Mouse (Mus musculus) common myeloid progenitor, adult 5-6 weeks (primary cell): ENCODE data around the gene Ifnlr1. TPM values are rescaled to one million over a fixed set of nuclear protein-coding genes. Genes with fewer than 3 reads are reported as not detected.
"Not testable (repeated sequence)": the region's sequence is repeated elsewhere in the genome, so short reads cannot be mapped to it uniquely, and the experiment has no call there.

Experiments
- ATAC-seq: replicated peaks from 2 replicates; pipeline ENCODE4 v1.8.0; 2016; ENCODE audit warnings: low read depth, mild to moderate bottlenecking, moderate TSS enrichment, inconsistent platforms; ENCODE audit not compliant: poor library complexity, severe bottlenecking
- total RNA-seq: library from RNA; stranded (forward); fragments of 200-1000, 187-1606 nt; gene quantifications from 2 replicates; pipeline ENCODE4 v1.2.3, GENCODE M21; 2017

Ifnlr1 gene
- 0.29 TPM in 1 of 2 replicates, not detected in the other for total RNA-seq

DNA sequence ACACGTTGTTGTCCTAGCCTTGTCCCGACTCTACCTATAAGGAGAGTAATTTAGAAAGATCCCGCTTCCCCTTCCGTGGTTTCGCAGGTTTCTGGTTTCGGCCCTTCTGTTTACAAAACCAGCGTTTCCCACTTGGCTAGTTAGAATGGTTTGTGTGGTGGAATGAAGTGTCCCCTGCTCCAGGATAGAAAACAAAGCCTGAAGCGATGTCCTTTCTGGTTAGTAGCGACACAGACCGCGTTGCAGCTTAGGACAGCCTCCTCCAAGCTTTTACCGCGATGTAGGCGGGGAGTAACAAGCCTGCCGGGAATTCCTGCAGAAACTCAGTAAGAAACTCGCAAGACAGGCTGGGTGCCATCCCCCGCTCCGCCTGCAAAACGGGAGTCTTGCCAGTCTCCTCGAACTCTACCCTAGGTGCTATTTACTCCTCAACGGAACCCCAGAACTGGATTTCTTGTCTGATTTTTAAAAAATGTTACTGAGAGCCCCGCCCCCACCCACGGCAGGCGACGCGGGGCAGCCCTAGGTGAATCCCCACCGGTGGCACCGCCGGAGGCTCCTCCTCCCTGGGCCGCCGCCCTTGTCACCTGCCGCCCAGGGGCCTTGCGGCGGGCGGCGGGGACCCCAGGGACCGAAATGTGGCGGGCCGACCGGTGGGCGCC, at the start of gene Ifnlr1:
Gene Ifnlr1, plus strand, starts transcription at position 382 of the 662 bp plus-strand sequence.
- ATAC-seq = no peak

DNA sequence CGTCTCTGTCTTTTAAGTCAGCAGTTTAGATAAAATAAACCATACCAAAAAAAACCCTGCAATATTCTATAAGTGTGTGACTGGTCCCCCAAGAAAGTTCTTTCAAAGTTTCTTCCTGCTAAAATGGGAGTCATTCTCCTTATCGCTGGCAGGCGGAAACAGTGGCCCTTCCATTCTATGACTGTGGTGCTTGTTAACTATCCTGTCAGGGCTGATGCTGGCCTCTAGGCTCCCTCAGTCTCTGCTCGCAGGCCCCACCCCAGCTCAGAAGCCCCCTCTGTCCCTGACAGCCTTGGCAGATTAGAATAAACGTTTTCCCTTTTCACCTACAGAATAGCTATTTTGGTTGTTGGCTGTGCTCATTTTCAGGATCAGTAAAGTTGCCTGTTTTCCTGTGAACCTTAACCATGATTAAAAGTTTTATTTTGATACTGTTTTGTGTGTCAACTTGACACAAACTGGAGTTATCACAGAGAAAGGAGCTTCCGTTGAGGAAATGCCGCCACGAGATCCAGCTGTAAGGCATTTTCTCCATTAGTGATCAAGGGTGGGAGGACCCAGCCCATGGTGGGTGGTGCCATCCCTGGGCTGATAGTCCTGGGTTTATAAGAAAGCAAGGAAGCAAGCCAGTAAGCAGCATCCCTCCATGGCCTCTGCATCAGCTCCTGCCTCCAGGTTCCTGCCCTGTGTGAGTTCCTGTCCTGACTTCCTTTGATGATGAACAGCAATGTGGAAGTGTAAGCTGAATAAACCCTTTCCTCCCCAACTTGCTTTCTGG, 44.6 kb upstream of the Ifnlr1 start:
- not testable (repeated sequence) for ATAC-seq

DNA sequence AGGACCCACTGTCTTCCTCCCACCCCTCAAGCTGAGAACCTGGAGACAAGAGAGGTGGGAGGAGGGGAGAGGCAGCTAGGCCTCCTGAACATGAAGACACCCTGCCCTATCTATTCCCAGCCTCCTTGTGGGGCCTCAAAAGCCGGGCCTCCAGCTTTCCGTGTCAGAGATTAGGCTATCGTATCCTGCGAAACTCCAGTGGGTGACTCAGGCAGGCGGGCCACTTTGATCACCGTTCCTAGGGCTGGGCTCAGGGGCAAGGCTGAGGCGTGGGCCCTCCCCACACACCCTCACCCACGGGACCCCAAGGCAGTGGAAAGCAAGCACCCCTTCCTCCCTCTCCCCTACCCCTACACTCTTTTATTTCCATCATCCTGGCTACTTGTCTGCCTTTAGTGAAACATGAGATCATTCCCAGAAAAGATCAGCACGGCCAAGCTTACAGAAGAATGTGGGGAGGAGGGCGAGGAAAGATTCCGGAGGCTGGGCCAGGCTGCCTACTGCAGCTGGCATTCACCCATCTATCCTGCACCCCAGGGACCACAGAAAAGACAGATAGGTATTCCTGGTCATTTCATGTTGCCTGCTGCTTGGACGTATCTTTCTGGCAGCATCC, 41.0 kb upstream of the Ifnlr1 start:
- ATAC-seq = no peak

DNA sequence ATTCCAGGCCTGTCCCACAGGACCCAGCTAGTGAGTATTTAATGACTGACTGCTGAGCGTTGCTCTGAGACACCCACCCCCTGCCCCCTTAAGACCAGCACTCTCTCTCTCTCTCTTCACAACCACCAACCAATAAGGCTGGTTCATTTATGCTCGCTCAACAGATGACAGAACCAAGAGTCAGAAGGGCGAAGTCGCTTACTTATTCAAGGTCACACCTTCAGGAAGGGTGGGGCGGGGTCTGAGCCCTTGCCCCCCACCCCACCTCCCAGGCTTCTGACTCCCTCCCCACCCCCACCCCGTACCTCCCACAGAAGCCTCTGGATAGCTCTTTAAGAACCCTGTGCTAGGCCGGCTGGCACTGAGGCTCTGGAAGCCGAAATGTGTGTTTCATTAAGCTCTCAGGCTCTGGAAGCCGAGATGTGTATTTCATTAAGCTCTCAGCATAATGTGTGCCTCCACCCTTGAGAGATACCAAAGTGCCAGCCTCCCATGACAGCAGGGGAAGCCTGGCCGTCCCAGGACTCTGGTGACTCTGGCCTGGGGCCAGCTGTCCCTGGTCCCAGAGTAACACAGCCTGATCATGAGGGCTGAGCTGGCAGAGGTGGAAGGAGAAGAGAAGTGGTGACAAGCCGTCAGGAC, 33.0 kb upstream of the Ifnlr1 start:
- ATAC-seq = no peak

DNA sequence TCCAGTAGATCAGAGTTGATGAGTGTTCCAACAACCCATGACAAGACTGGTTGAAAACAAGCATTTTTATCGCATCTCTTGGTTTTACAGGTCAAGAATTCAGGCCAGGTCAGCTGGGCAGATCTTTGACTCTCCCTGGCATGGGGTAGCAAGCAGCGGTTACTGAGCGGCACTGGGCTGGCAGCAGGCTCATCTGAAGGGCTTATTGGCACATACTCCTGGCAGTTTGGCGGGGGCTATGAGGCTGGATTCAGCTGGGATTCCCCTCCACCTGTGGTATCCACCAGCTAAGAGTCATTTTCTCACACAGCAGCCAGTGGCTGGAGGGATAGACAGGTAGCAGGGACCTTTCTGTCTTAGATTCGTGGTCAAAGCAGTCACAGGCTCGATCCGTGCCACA, 32.1 kb upstream of the Ifnlr1 start:
- ATAC-seq = no peak

DNA sequence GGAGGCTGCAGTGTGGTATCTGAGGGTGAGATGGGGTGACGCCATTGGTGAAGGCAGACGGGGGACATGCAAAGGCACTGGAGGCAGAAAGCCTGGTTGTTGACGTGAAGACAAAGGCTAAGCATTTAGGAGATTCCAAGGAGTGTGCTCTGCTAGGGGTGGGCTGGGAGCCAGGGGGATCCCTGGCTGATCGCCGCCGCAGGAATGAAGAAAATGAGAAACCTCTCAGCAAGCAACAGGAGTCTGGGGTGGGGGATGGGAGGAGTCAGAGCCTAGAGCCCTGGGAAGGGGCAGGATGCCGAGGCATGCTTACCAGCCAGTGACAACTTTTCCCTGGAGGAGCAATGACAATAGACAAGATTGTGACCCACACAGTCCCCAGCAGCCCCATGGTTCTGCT, 30.6 kb upstream of the Ifnlr1 start:
- no peak for ATAC-seq

DNA sequence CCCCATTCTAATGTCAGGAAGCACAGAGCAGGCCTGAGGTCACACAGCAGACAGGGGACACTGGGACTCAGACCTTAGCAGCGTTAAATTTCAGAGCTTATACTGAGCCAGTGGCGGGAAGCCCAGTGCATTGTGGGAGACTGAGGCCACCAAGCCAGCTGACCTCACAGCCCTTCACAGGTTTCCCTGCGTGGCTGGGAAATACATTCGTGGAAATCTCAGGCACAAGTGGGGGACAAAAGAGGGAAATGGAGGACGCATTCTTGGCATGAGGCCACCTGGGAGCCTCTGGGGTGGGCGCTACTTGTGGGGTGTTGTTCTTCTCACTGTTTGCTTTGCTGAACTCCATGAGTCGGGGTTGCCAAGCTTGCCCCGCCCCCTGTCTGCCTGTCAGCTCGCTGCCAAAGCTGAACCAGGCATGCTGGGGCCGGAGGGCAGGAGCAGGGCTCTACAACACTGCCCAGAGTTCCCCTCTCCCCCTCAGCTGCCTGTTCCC, 29.9 kb upstream of the Ifnlr1 start:
- no peak; the same call in 1 of the 2 replicates for ATAC-seq

DNA sequence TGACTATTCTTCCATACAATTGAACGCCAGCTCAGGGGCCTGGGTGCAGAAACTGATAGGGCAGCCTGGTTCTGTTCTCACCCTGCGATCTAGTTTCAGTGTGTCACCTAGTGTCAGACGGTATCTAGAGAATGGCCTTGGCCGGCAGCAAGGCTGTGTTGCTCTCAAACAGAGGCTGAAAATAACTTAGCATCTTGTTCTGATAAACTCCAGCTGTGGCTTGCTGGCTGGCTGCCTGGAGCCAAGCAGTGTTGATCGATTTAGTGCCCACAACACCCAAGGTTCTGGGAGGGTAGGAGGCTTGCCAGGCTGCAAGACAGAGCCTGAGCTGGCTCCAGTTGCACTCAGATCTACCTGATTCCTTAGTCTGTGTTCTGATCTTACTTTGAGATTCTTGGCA, 27.6 kb upstream of the Ifnlr1 start:
- no peak for ATAC-seq

DNA sequence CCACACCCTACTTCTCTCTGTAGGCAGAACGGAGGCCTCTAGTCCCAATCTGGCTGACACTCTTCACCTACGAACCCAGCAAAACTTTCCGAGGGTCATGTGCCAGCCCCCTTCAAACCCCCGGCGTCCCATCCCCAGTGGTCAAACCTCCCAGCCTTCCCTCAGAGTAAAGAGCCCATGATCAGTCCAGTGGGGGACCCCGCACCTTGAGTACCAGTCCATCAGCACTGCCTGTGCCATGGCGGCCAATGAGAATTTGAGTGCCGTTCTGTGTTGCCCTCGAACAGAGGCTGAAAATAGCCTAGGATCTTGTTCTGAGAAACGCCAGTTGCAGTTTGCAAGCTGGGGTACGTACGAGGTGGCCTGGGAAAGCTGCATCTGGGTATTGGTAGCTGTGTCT, 27.2 kb upstream of the Ifnlr1 start:
- no peak for ATAC-seq

DNA sequence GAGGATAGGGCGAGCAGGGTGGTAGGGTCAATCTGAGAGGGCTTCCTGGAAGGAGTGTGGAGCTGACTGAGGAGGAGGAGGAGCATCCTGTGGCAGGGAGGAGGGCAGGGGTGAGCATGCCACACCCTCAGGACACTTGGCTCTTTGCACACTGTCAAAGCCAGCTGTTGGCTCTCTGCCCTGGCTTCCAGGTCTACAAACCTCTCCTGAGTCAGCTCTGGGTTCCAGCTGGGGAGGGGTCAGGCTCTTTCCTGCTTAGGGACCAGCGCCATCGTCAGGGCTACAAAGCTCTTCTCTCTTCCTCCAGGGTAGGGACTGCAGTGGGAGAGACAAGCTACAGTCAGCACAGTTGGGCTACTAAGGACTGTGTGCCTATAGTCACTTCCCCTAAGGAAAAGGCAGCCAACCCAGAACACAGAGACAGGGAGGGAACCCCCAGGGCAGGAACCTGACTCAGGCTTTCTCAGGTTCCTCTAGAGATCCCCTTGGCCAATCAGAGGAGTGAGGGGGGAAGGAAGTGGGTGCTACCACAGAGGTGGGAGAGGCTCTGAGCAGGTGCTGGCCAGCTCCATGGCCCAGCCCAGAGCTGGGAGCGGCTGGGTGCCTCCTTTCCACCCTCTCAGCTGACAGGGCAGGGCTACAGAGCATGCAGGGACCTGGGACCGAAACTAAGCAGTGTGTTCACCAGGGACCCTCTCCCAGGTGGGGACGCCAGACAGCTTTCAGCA, 24.8 kb upstream of the Ifnlr1 start:
- peak; percentile 51 for ATAC-seq

DNA sequence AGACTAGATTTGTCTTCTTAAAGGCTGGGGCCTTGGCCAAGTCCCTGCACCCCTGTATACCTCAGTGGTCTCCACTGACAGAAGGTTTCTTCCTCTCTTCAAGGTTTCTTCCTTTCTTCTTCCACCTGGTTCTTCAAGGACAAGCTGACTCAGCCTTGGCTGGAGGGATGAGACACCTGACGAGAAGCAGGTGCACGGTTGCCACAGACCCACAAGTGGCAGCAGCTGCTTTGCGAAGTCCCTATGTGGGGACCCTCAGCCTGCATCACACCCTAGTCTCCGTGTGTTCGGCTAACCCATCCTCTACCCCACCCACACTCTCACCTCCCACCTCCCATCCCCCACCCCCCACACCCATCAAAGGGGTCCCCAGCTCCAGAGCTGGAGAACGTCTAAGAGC, 24.1 kb upstream of the Ifnlr1 start:
- no peak for ATAC-seq

DNA sequence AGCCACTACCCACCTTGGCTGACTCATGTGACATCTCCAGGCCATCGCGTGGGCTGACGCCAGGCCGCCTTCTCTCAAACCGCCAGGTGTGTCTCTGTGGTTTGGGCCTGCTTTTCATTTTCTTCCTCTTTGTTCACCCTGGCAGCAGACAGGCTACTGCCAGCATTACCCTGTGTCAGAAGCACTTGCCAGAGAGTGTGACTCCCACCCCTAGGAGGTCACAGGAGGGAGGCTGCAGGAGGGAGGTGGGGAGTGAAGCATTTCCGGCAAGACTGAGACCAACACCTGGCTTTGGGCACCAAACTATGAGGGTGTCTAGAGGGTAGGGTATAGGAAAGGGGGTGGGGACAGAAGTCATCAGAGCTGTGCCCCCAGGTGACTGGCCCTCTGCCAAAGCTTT, 21.4 kb upstream of the Ifnlr1 start:
- no peak for ATAC-seq

DNA sequence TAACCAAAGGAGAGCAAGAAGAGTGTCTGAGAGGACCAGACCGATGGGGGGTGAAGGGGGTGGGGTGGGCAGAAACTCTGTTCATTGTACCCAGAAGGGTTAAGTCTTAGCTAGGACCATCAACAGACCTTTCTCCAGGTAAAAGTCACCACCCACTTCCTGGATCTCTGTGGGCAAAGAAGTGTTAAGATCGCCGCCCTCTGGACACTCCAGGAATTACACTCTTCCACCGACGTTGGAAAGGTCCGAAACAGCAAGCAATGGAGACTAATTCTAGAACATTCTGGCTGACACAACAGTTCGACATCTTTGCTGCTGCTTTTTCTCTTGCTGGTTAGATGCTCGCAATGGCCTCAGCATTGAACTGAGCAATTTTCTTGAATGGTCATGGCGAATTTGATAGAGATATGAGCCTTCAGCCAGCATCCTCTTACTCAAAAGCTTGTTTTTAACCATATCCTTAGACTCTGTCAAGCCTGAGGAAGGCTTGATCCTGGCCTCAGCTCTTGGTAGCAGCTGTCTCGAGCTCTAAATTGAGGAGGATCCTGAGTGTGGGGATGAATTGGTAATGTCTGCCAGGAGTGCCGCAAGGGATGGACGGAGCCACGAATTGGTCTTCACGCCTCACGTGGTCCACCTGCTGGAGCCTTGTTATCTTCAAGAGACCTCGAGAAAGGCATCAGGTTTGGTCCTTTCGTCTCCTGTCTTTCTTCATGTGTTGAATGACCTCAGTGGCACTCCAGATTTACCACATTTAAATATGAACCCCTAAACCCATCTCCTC, 19.7 kb upstream of the Ifnlr1 start:
- peak; percentile 71; the same call in 1 of the 2 replicates for ATAC-seq

DNA sequence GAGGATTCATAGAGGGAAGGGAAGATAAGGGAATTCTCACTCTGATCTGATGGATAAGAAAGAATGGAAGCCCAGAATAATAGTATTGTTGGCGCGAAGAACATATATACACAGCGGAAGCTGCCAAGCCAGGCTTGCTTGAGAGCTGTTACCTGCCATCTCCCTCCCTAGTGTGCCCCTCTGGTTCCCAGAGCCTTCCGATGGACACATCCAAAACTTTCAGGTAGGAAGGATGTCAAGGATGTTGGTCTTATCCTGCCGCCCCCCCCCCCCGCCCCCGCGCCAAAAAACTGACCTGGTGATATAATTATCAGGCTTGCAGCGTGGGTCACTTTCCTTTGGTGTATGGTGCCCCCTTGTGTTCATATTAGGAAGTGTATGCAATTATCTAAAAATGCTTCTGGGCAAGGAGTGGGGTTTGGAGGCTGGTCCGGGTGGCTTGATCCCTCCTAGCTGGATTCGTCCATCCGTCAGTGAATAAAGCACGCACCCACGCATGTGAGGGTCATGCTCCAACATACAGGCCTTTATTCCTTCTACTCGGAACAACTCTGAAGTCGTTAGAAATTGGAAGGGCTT, 18.7 kb upstream of the Ifnlr1 start:
- ATAC-seq = peak; percentile 74

DNA sequence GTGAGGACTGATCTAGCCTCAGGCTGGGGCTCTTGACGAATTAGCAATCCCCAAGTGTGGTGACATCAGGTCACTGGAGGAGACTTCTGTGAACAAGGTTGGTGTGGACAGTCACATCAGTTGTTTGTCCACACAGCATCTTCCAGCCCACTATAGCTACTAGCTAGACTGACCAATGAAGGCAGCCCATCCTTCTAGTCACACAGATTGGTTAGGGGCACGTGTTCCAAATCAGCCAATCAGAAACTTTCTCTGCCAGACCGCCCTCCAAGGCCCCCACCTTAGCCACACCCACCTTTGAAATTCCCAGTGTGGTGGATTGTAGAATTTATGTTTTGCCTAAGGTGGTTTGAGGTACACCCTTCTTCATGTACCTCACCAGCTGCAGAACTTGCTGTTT, 12.6 kb upstream of the Ifnlr1 start:
- ATAC-seq = no peak

DNA sequence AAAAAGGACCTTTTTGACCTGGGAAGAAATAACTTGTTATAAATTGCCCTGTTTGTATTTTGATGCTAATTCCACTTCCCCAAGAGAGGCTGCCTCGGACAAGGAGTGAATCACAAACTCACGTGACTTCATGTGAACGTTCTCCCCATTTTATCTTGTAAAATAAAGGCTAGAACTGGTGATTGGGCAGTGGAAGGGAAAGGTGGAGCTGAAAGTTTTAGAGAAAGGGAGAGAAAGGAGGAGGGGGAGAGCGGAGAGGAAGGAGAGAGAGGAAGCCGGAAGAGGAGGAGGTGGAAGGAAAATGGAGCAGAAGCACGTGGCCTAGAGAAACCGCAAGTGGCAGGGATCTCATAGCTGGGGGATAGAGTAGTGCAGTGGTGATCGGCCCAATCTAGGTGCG, 11.1 kb upstream of the Ifnlr1 start:
- ATAC-seq = no peak

DNA sequence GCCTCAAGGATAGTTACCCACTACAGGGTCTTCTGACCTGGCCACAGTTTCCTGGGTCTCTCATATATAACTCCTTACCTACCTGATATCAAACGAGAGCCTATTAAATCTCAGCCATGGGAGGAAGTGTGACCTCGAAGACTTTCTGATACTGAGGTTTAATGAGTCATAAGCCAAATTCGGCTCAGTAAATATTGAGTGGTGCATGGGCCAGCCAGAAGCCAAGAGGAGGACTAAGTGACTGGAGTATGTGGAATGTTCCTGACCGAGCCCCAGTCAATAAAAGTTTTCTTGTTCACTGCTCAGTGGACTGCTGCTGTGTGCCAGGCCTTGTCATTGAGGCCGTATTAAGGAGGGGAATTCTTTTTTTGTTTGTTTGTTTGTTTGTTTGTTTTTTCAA, 9.6 kb upstream of the Ifnlr1 start:
- ATAC-seq = no peak

DNA sequence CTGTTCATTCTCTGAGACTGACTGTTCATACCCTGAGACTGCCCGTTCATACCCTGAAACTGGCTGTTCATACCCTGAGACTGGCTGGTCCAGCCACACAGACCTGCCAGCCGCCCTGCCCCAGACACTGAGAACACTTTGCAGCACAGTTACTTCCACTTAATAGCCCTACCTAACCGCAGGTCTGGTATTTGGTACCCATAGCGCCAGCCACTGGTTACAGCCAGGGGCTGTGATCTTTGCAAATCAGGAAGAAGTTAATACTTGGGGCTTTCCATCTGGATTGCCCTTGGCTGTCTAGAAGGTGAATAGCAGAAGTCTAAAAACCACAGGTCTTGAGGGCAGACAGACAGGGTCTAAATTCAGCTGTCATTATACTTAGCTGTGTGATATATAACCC, 6.8 kb upstream of the Ifnlr1 start:
- peak; percentile 88 for ATAC-seq

DNA sequence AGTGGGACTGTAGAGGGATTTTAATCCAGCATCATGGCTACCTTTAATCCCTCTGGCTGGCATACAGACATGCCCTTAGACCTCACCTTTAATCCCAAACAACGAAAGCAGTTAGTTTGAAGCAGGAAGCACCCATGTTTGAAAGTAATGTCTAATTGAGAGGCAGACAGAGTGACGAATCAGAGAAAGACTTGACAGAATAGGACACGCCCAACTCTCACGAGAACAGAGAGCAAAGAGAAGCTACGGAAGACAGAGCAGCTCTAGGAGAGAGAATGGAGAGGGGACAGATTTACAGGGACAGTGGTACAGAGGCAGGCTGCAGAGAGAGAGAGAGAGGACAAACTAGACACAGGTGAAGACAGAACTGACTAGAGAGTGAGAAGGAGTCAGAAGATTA, 4.3 kb upstream of the Ifnlr1 start:
- ATAC-seq = no peak
